Mouse (Mus musculus) bone marrow macrophage, adult 2 months (primary cell): ENCODE measurements at regions not wholly inside any gene's neighbourhood (a gene's known extent, or its start where the extent isn't known, plus 50 kb on each side); places are given as distances from the start of the nearest gene placed in this dataset.

Source experiments
- CTCF ChIP-seq: IDR thresholded peaks from 2 replicates; pipeline ENCODE4 v1.5.1; 2012; ENCODE audit warnings: low read depth, mild to moderate bottlenecking, low read length, moderate library complexity
- POLR2A ChIP-seq: IDR thresholded peaks from 2 replicates; pipeline ENCODE4 v1.6.1; 2012; ENCODE audit warnings: mild to moderate bottlenecking, low read depth, low read length, borderline replicate concordance

DNA sequence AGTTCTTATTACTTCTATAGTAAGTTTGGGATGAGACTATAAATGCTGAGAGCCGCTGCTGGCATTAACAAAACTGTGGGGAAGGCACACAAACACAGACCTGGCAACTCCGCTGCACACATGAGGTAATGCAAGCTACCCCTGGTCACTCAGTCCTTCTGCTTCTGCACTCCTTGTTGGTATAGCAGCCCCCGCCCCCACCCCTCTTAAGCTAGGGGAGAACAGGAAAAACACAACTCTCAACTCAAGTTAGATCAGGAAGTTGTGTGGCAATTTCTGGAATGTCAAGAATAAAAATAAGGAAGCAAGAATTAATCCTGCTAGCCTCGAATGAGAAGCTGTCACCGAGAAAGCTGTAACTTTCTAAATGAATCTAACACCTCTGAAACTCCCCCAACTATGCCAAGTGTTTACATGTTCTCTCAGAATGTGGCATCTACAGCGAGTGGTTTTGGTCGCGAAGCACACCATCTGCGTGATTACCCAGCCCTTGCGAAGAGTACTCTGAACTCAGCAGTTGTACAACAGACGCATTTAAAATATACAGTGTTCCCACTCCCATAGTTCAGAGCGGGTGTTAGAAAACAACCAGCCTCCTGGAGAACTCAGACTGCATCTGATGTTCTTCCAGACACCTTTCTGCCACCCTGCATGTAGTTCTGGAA lies 212.9 kb upstream of the Tet2 start:
- TF ChIP-seq CTCF (no peak), POLR2A (no peak)
